Mouse (Mus musculus): ENCODE results near the gene Barhl1.

DNA sequence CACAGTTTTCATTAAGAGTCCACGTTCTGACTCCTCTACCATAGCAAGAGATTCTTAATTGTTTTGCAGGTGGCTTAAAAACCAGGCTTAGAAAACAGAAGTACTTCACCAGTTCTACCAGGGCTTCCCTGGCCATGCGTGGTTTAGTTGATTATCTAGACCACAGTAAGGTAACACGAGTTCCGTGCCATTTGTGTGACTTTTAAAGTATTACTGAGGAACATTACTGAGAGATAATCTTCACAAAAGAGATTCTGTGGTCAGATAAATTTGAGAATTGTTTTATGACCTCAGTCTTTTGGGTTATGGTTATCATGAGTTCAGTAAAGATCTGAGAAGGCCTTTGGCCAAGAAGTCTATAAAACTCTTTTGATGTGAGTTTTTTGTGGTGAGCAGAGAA, 57.2 kb downstream of the Barhl1 start:
- TF ChIP-seq MYC (IDR thresholded peaks at IDR 0.05; ENCODE audit: low read depth, low read length) (no peak), CTCF (conservative IDR thresholded peaks at IDR 0.05 in 1 of 2, IDR thresholded peaks at IDR 0.05 in 1 of 2; ENCODE audit: low read depth in 2 of 2, low read length in 2 of 2) (no peak), CHD2 (IDR thresholded peaks at IDR 0.05; ENCODE audit: low read length) (no peak), EP300 (IDR thresholded peaks at IDR 0.05; ENCODE audit: low read length) (no peak), POLR2A (IDR thresholded peaks at IDR 0.05; ENCODE audit: low read depth, low read length) (no peak), MAFK (IDR thresholded peaks at IDR 0.05; ENCODE audit: insufficient replicate concordance, low read length) (no peak), ZMIZ1 (IDR thresholded peaks at IDR 0.05; ENCODE audit: low read depth, low read length) (no peak), UBTF (IDR thresholded peaks at IDR 0.05; ENCODE audit: low read depth, low read length) (no peak), RAD21 (IDR thresholded peaks at IDR 0.05; ENCODE audit: low read depth, low read length) (no peak), NELFE (IDR thresholded peaks at IDR 0.05; ENCODE audit: low read depth, low read length) (no peak), ETS1 (conservative IDR thresholded peaks at IDR 0.05; ENCODE audit: low read depth, low read length) (no peak), CHD1 (IDR thresholded peaks at IDR 0.05; ENCODE audit: low read depth, low read length) (no peak)

All from CH12.LX (cell line).